Mouse (Mus musculus) frontal cortex, postnatal 36 days (tissue): ENCODE results near the gene Cd200r4.

Source experiments
- DNase-seq, 2 experiments: peaks; one replicate each; pipeline ENCODE4 v3.0.0; 2022; ENCODE audit warnings: low spot score in 2 of 2

Gene Cd200r4

GRCm38 (mm10) chr16:44875178-44875577, 63.6 kb downstream of the Cd200r4 start:
- no peak for DNase-seq

- DNase-seq: no peak
Observed at GRCm38 (mm10) chr16:44876625-44877024, 65.1 kb downstream of the Cd200r4 start.

GRCm38 (mm10) chr16:44877595-44877994, 66.1 kb downstream of the Cd200r4 start:
- DNase-seq: no peak
